Mouse (Mus musculus) cerebellum, adult 8-10 months (tissue): ENCODE data around the gene Dicer1.
"Not testable (repeated sequence)": the region's sequence is repeated elsewhere in the genome, so short reads cannot be mapped to it uniquely, and the experiment has no call there.

Source experiments
- DNase-seq: peaks from one replicate; pipeline ENCODE4 v3.0.0; 2022

Gene Dicer1

DNA sequence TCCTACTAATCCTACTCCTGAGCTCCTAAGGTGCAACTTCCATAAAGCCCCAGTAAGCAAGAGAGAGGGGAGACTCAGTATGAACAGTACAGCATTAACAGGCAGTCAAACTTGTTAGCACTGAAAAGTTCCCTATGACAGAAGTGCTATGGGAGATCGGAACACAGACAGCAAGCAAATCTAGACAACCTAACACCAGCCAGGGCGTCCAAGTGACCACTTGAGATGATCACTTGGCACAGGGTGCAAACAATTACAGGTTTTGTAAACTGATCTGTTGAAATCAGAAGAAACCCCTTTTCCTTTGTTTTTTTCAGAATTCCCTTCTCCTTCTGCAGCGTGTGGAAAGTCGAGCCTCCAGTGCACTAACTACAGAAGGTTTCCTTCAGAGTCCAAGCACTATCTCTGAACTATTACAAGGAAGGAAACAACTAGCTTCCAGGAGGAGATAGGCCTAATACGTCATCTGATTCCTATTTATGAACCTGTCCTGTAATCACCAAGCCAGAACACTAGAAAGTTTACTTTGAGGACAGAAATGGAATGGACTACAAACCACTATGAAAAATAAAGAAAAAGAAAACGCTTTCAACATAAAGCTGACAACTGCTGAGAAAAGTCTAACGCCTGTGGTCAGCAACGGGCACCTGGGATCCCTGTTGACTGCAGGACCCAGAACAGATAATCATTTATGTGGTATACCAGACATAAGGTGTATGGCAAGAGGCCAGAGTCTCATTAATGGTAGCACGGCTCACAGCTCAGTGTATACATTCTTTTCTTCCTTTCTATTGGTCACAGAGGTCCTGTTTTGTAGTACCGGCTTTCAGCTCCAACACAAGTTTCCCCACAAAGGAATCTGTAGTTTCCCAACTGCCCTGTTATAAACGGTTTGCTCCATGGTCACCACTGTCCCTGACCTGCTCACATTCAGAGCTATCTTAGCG lies 10.6 kb downstream of the Dicer1 start:
- no peak for DNase-seq

DNA sequence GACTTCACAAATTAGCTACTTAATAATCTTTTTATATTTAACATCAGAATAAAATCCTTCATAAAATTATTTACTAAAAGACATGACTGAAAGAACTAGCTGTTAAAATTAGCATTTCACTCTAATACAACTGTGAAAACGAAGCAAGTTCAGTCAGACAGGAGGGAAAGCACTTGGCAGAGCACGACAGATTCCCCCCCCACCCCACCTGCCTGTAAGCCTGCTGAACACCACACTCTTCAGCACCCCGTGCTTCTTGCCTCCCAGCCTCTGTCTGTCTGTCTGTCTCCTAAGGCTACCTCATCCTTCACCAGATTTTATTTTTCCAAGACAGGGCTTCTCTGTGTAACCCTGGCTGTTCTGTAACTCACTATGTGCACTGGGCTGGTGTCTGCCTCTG lies 12.8 kb downstream of the Dicer1 start:
- DNase-seq: no peak

DNA sequence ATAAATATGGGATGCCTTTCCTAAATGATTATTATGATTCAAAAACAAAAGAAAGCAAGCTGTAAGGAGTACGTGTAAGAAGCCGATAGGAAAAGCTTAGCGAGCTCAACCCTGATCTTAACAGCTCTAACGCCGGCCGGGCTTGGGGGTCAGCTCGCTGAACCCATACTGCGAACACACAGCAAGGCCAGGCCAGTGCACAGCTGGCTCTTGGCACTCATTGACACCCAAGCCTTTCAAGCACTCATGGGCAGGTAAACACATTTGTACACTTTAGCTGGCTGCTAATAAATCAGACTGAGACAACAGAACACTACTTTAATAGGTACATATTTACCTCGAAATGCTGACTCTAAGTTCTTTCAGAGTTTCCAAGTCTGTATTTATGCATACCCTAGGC lies 13.3 kb downstream of the Dicer1 start:
- no peak for DNase-seq

DNA sequence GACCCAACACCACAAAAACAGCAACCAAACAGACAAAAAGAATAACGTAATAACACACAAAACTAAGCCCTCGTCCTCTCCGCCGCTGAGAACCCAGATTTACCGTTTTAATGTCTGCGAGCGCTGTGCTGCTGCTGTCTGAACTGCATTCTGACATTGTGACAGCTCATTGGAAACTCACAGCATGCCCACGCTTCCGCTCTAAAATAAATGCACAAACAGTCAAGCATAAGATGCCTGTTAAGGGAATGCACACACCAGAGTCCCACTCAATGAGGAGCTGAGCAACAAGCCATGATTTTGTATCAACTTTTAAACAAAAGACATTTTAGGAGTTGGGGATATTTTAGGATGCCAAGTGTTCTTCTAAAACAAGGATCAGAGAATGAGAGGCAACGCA lies 14.1 kb downstream of the Dicer1 start:
- no peak for DNase-seq

DNA sequence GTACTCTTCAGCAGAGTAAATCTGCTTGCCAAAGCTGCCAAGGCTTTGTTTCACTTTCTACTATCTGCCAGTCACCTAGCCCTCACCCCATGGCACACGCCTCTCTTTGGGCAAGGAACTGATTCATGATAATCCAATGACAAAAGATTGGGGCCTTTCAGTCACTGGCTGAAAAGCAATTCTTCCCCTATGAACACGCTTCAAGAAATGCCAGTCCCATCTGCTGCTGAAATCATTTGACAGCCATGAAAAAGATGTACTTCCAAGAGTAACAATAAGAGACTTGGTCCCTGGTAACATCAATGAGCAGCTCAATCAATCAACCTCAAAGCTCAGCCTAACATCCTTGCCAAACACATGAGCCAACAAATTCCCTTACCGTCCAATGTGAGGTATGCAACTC lies 15.8 kb downstream of the Dicer1 start:
- DNase-seq: no peak

DNA sequence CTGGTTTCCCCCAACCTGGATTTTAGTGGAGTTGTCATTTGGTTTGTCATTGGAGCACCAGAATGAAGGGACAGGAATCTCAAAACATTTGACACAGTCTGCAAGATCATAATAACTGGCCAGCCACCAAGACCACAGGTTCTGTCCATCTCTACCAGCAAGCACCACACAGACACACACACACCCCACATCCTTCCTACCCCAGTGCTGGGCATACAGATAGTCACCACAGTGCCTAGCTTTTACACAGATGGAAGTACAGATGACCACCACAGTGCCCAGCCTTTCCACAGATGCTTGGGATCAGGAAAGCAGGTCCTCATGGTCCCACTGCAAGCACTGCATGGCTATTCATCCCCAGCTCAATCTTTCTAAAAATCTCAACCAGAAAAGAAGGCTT lies 18.6 kb downstream of the Dicer1 start:
- no peak for DNase-seq

DNA sequence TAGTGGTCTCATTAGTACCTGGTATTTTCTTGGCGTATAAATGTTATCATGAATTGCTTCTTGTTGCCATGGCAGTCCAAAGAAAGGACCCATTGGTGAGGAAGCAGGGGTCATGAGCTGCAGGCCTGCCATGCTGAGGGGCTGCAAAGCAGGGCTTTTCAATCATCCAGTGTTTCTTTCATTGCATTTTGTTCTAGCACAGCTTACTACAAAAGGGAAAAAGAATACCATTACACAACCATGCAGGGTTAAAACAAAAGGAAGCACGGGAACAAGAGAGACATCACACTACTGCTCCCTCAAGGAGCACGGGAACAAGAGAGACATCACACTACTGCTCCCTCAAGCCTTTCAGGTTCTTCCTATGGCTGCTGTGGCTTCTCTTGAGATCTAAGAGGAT lies 20.0 kb downstream of the Dicer1 start:
- no peak for DNase-seq

DNA sequence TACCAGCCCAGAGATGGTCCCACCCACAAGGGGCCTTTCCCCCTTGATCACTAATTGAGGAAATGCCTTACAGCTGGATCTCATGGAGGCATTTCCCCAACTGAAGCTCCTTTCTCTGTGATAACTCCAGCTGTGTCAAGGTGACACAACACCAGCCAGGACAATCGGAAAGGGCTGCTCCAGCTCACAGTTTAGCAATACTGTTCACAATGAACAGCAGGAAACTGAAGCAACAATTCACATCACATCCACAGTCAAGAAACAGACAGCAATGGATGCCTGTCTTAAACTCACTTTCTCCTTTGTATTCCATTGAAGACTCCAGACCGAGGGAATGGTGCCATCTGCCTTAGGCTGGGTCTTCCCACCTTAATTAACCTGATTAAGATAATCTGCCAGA lies 25.3 kb downstream of the Dicer1 start:
- DNase-seq: not testable (repeated sequence)

DNA sequence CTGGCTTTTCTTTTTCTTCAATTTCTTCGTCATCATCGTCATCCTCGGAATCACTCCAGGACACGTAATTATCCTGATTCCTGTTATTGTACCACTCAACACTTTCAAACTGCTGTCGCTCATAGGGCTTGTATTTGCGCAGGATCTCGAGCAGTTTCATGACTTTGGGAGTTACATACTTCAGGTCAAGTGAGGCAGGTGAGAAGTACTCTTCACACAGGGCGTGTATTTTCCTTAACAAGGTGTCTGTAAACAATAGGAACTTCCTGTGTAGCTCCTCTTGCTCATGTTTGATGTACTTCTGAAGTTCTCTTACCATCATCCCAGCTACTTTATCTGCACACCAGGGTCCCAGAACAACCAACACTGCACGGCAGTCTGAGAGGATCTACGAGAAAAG lies 29.7 kb downstream of the Dicer1 start:
- no peak for DNase-seq

DNA sequence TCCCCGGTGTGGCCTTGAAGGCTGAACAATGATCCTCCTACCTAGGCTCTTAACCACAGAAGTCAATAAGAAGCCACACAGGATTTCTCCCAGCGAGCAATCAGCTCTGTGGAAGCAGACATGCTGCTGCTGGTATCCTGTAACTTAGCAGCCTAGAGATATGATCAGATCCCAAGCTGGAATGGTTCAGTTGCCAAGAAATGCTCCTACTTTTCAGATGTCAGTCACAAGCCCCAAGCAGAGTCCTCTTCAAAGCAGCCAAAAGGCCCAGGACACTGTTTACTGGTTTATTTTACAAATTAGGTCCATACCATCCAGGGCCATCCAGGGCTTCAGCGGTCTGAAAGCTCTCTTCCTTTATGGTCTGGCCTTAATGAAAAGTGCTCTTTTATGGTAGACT lies 30.7 kb downstream of the Dicer1 start:
- no peak for DNase-seq

DNA sequence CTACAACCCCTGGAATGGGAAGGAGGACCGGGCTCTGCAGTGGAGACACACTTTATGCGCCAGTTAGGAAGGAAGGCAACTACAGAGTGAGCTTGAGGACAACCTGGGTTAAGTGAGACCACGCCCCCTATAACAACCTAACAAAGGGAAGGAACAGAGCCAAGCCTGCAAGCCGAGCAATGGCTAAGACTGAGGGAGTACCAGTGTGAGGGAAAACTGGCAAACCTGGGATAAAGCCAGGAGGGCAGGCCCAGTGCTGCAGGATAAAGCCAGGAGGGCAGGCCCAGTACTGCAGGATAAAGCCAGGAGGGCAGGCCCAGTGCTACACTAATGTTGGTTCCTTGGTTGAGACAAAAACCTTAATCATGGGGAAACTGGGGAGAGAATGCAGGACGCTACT lies 32.8 kb downstream of the Dicer1 start:
- no peak for DNase-seq

DNA sequence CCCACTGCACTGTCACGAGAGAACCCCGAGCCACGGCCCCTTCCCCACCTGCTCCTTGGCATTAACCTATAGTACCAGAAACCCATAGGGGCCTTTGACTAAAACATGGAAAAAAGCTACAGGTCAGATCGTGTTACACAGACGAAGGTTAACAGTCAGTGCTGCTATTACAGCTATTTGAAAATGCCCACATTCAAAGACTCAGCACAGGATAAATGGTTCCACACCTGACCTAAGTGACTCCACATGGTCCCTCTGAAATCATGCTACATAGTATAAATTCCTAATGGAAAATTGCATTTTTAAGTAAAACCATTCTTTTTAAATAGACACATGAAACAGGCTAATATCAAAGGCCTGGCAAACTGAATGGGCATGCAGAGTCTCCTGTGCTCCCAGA lies 35.3 kb downstream of the Dicer1 start:
- no peak for DNase-seq

DNA sequence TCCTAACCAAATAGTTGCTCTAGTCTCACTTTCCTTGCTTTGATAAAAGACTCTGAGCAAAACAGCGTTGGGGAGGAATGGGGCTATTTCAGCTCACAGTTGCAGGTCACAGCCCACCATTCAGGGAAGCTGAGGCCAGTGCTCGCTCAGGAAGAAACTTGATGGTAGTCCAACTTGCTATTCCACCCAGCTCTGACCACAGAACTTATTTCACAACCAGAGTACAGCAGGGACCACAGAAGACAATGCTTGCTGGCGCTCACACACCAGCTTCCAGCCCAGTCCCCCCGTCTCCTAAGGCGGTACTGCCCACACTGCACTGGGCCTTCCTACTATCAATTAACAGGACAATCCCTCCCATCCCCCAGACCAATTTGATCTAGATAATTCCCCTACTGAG lies 36.3 kb downstream of the Dicer1 start:
- DNase-seq: no peak

DNA sequence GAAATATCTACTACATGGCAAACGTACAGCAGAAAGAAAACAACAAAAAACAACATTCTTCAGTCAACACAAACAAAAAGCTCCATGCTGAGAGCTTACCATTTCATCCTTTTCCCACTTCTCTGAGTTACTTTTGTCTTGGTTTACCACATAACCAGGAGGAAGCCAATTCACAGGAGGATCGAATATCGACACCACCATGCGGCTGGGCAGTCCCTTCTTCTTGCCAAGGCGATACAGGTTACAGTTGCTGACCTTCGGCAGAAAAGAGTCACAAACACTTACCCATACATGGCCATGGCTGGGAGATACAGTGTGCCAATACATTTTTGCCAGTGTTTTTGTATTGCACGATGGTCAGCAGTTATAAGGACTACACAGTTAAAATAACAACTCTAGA lies 51.5 kb downstream of the Dicer1 start:
- DNase-seq: no peak

DNA sequence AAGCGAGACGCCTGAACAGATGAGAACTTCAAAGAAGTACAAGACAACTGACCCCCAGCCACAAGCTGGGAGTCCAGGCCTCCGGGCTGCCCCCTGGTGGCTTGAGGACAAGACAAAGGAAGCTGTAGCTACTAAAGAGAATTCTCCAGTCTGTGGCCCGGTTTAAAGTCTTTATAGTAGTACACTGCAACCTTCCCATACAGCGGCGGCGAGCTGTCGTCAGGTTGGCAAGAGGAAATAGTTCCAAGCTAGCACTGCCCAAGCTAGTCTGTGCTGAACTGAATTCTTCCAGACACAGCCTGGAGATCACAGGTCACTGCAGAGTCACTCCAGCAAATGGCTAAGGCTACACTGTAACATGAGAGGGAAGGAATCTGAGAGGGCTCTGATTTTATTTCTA lies 52.0 kb downstream of the Dicer1 start:
- no peak for DNase-seq

DNA sequence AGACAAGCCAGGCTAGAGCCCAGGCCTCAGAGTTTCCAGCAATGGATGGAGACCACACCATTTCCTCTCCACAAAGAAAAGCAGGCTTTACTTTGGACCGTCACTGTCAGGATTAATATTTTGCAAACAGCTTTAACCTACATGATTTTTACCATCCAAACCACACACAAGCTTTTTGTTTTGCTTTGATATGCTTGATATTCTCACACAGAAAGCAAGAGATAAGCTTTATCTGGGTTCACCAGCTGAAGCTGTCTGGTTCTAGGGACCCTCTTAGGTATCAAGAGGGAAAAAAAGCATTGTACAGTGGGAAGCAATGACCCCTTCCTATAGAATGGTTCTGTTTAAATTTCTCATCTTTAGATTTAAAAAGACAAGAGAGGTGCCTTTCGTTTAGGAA lies 56.2 kb downstream of the Dicer1 start:
- no peak for DNase-seq

DNA sequence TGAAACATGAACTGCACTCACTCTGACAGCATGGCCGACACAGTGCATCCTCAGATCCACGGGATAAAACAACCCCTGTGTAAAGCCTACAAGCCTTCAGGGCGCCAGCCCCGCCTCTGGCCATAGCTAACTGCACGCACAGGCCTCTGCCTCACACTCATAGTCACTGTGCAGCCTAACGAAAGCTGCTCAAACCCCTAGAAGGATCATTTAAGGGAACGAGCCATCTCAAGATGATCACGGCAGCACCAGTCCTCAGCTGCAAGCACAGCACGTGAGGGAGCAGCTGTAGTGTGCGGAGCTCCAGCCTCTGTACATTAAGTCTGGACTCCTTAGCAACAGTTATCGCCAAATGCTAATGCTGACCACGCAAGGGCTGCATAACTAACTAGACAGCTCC lies 58.9 kb downstream of the Dicer1 start:
- no peak for DNase-seq

DNA sequence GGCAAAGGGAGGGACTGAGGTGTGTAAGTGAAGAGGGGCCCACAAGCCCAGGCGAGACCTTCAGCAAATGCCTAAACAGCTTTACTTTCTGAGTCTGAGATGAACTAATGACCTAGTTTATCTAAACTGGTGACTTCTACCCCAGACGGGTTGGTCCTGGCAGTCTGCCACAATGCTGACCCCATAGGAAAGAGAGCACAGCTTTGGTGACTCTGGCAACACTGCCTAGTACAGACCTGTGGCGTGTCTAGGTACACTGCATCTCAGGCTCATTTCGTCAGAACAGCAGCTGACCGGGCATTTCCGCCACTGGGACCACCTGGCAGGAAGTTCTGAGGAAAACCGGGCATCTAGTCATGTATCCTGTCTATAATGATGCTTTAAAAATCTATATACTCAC lies 61.3 kb downstream of the Dicer1 start:
- no peak for DNase-seq

DNA sequence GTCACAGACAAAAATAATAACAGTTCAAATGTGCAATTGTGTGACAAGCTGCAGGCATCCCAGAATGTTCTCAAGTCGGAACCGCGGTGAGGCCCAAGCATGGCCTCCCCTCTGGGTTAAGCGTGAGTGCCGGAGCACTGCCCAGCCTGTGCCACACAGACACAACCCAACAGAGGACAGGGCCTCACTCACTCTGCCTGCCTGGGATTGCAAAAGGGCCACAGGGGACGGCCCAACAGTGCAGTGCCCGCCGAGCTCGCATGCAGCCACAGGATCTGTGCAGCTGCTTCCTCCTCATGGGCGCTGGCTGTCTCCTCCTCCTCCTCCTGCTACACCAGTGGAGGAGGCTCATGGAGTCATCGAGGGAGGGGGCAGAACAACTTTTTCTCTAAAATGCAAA lies 62.9 kb downstream of the Dicer1 start:
- DNase-seq: no peak

DNA sequence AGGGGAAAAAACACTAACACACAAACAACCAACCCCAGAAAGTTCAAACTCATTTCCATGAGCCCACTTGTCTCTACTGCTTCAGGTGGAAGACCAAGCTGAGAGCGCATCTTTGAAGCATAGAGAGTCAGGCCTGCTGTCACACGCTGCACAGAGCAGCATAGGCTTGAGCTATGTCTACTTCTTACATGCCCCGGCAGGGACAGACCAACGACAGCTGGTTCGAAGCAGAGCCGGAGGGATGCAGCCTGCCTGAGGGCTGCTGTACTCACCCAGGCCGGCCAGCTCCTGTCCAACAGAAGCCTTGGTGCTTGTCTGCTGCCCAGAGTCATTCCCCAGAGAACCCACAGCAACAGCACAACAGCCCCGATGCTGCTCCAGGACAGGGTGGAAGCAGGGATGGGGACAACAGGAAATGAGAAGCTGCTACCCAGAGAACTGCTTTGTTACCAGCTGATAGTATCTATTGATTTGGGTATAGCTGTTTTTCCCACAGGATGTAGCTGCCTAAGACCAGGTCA lies 67.3 kb downstream of the Dicer1 start:
- DNase-seq: no peak

DNA sequence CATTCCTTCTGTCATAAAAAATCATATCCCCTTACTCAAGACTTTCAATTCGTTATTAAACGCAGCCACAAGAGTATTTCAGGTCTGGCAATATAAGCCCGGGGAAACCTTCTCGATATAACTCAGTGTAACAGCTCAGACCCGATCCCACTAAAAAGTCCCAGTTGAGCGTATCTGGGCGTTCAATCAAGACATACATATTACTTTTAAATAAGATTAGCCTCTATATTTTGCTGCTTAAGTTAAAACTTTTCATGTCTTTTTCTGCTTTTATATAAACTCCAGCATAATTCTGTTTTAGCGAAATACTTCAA lies 72.0 kb downstream of the Dicer1 start:
- DNase-seq: no peak

DNA sequence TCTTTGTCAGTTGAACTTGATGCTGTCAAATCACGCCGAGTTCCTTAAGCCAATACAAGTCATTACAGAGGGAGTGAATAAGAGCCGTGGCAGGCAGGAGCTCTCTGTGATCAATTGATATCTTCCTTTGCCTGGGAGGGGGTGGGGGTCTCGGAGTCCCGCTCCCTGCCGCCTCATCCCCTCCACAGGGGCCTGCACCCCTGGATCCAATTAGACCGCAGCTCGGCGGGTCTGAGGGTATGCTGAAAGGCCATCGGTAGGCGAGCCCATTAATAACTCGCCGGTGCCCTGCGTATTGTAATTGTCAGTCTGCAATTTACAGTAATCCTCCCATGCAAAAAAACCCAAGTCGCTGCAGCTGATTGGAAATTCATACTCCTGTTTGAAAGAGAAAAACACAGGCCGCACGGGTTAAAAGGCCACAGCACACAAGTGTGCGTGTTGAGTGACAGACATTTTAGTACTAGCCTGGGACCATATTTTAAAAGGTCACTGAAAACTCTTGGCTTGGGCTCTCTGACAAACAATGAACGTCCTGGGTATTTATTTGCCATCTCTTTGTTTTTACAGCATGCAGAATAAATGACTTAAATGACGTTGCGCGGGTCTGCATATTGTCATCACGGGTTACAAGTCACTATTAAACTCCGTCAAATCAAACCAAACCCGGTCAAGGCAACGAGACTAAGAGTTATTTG lies 72.5 kb downstream of the Dicer1 start:
- no peak for DNase-seq

DNA sequence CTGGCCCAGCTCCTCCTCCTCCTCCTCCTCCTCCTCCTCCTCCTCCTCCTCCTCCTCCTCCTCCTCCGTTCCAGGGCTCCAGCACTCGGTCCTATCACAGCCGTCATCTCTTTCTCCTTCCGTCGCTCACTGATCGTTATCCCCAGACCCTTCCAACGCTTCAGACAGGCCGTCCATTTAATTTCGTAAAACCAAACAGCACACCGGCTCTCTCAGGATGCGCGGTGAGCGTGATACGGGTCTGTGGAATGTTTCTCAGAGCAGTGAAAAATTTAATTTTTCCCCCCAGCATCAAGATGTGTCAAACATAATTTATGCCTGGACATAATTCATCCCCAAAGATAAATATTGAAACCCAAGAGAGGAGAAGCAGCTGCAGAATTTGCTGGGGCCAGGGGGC lies 73.3 kb downstream of the Dicer1 start:
- no peak for DNase-seq

DNA sequence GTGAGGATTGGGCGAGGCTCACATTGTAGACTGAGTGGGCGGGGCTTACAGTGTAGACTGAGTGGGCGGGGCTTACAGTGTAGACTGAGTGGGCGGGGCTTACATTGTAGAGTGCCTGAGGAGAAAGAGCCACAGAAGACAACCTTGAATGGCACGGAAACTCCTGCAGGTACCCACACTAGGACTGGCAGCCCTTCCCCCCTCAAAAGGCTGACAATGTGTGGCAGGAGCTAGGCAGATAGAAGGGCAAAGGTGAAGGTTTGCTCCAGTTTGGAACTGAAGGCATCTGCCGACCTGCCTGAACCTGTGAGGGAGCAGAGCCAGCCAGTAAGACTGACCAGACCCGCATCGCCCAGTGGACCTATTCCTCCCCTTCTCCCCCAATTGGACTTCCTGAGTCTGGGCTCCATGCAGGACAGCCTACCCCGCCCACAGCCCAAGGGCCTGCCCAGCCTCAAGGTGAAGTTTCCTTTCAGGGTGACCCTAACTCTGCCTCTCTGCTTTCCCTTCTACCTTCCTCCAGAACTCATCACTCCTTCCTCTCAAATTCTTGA lies 74.3 kb downstream of the Dicer1 start:
- DNase-seq: no peak
